Mouse (Mus musculus) left cerebral cortex, adult 9 months (tissue): Measurements from ENCODE around the gene St8sia4.
"Not testable (repeated sequence)": the region's sequence is repeated elsewhere in the genome, so short reads cannot be mapped to it uniquely, and the experiment has no call there.

ENCODE experiments used
- DNase-seq, 2 experiments: peaks; one replicate each; pipeline ENCODE4 v3.0.0; 2022; ENCODE audit warnings: low spot score in 2 of 2

Gene St8sia4

DNA sequence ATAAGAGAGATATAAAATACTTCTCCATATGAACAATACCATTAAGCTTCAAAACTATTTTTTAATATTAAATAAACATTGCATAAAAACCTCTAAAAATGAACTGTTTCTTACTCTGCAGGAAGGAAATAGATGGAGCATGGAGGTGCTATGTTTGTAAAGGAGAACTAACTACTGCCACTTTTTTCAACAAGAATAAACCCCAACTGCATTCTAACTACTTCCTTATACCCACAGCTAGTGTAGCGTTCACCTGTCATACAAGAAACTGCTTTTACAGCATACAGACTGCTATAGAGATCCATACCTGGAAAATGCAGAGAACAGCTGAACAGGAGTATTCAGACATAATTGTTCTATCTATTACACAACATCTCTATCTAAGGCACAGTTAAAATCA, 70.5 kb downstream of the St8sia4 start:
- no peak for DNase-seq

DNA sequence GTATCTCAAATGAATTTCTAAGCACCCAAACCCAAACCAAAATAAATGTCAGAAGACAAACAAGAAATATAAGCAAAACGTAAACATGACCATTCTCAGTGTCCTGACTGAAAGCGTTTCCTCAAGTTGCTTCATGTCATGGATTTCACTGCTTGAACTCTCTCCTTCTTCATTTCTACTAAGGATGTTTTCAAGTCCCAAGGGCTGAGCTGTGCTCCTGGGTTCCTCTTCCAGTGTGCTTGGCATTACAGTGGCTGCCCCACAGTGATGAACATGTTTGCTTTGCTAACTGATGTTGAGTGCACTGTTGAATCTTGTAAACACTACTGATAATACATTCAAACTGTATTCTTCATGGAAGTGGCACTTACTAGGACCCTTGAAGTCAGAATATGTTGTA, 76.3 kb downstream of the St8sia4 start:
- DNase-seq = no peak

GRCm38 (mm10) chr1:95590108-95590507, 77.3 kb downstream of the St8sia4 start:
- DNase-seq = no peak

DNA sequence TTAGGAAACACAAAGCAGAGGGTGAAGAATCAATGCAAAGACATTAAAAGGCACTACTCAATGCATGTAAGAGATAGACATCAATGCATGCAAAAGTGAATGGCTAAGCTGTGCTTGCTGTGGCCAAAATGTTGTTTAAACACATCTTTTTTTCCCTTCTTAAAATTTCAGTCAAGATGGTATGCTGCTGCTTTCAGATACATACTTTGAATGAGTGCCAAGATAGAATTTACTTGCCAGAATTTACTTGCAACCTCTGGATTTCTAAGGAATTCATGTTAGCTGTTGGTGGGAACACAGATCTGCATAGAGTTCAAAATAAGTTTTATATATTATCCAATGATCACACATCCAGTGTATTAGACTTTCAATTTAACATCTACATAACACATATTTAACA, 77.9 kb downstream of the St8sia4 start:
- DNase-seq = no peak

GRCm38 (mm10) chr1:95583310-95583709, 84.1 kb downstream of the St8sia4 start:
- no peak for DNase-seq

DNA sequence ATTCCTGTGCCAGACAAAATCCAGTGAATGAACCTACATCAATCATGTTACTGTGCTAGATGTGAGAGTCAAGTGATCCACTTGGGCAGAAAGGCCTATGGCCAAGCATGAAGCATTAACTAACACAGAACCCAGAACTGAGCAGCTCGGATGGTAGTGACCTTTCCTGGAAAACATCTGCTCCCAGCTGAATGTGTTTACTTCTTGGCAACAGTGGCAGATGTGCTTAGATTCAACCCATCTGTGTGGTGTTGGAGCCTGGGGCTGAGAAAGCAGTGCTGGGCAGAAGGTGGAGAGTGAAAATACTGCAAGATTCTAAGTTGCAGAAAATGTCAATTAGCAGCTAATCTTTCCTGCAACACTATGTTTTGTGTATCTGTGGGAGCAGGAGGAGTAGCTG, 85.1 kb downstream of the St8sia4 start:
- DNase-seq = no peak

- no peak for DNase-seq
Observed at GRCm38 (mm10) chr1:95572619-95573540, 94.5 kb downstream of the St8sia4 start.

- DNase-seq = no peak
Observed at GRCm38 (mm10) chr1:95571106-95571505, 96.3 kb downstream of the St8sia4 start.

GRCm38 (mm10) chr1:95554556-95554955, 112.8 kb downstream of the St8sia4 start:
- DNase-seq = not testable (repeated sequence)

DNA sequence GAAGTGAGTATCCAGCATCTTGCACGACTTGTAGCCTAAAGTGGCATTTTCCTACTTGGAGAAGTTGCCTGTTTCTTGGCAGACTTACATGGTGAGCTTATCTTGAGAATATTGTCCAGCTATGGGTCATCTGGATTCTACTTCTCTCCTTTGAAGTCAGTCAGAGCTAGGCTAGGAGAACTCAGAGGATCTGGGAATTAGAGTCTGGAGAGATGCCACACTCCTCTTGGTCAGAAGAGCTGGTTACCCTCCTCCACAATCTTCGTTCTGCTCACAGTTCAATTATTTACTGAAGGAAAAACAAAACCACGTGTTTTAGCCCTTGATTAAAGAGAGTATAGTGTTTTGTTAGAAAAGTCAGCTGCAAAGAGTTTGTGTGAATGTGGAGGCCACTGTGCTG, 125.9 kb downstream of the St8sia4 start:
- DNase-seq = no peak
